Mouse (Mus musculus) heart, embryonic 11.5 days (tissue): ENCODE results near the gene Lrrc52. TPM values are rescaled to one million over a fixed set of nuclear protein-coding genes. Genes with fewer than 3 reads are reported as not detected.

ENCODE experiments used
- polyA plus RNA-seq: library from polyadenylated mRNA; unstranded; fragments of >200 nt; fragmentation: Nextera tagmentation; extraction: Ambion mirVana; gene quantifications from 2 replicates; pipeline ENCODE4 v1.2.1, GENCODE M21; 2014

Lrrc52 gene
- polyA plus RNA-seq, 1 experiment from 2014 or later, result not detected

Other genes starting within 250 kb of the Lrrc52 start
- gene Uck2, start 181.5 kb downstream of the Lrrc52 start, polyA plus RNA-seq, result 66.6 and 71.2 TPM in 2 replicates
- 96.1 and 98.9 TPM in 2 replicates for gene Tmco1, start 158.4 kb downstream of the Lrrc52 start, polyA plus RNA-seq
- 35.6 and 35.7 TPM in 2 replicates for gene Aldh9a1, start 116.8 kb downstream of the Lrrc52 start, polyA plus RNA-seq
- 179 and 182 TPM in 2 replicates for gene Mgst3, start 72.9 kb downstream of the Lrrc52 start, polyA plus RNA-seq
- gene Rxrg, start 131.6 kb upstream of the Lrrc52 start, polyA plus RNA-seq, result 2.2 and 3.4 TPM in 2 replicates
- 4.3 and 6.1 TPM in 2 replicates for gene Lmx1a, start 222.5 kb upstream of the Lrrc52 start, polyA plus RNA-seq